Mouse (Mus musculus) left cerebral cortex, adult 18-20 months (tissue): ENCODE measurements around the gene Axl. TPM values are rescaled to one million over a fixed set of nuclear protein-coding genes. Genes with fewer than 3 reads are reported as not detected.
A peak's percentile ranks its signal among the peaks of the same experiment; 100 is the strongest.

Experiments
- DNase-seq, 2 experiments: peaks; one replicate each; pipeline ENCODE4 v3.0.0; 2021 to 2022; ENCODE audit warnings: low spot score in 2 of 2, mixed read lengths in 1 of 2
- microRNA-seq, 2 experiments: library from miRNA; unstranded; fragments of <30 nt; microRNA quantifications; one replicate each; pipeline ENCODE4 v1.2.0; 2021
- total RNA-seq, 2 experiments: library from RNA; stranded (reverse); gene quantifications; 2 replicates each; pipeline ENCODE4 v1.2.3; 2021

Axl gene
- total RNA-seq, 2 experiments from 2014 or later = 34.6 to 34.8 TPM

DNA sequence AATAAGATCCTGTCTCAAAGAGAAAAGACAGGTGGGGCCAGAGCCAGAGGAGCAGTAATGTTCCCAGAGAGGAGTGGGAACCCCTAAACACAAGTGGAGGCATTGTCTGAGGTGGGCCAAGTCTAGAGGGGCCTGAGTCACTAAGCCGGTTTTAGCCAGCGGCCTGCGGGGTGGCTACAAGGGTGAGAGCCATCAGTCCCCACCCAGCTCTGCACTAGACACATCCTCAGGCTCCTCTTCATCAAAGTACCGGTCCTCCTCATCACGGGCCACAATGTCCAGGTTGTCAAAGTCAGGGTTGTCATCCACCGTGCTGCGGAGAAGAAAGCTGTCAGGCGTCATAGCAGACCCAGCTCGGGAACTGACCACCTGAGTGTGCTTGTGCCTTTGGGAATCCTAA, 75.7 kb downstream of the Axl start:
- no peak for DNase-seq

DNA sequence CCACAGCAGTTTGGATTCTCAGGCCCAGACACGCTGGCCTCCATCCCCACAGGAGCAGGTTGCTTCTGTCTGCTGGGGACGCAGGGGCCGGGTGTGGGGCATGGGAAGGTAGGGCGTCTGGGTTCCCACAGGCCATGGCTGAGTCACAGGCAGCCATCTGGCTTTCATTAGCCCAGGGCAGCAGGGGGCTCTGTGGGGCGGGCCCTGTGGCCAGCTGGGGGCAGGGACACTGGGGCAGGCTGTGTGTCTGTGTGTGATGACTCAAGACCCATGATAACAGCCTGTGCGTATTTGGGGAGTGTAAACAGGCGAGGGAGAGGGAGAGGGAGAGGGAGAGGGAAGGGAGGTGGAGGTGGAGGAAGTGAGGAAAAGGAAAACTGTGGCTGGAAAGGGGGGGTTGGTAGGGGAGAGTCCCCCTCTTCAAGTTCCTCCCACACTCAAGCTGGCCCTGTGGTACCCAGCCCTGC, 76.7 kb downstream of the Axl start:
- DNase-seq = peak; percentile 58 to 64

DNA sequence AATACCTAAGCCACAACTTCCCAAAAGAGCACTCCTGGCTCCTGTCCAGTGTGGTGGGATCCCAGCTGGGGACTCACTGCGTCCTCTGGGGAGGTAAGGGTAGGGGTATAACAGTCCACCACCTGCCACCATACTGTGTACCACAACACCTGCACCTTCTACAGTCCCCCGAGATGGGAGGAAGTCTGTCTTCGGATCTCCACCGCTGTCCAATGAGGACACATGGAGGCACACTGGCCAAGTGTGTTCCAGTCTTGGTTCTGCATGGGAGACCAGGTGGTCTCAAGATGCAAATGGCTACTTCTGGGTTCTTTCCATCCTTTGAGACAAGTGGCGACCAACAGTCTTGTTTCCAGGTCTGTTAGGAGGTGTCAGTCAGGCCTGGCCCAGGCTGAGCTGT, 77.3 kb downstream of the Axl start:
- no peak for DNase-seq

DNA sequence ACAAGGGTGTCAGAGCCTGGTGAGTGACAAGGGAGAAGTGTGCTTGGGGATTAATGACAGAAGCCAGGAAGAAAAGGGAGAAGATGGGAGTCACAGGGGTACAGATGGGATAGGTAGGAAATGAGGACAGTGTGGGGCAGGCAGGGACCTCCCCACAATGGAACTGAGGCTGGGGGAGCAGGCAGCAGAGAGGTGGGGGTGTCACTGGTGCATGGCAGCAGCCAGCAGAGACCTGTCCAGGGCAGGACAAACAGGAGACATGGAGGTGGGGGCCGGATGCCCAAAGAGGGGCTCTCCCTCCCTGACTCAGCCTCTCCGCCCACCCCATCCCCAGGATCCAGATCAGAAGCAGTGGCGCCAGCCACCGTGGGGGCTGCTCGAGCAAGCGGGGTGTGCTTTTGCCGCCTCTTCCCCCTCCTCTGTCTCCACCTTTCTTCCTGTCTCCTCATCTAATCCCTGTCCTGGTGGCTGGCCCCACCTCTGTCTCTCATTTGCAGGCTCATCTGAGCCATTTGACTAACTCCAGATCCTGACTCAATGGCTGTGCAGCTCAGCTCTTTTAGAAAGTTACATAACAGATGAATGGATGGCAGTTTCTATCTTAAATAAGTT, 77.9 kb downstream of the Axl start:
- DNase-seq = peak; percentile 54 to 72

DNA sequence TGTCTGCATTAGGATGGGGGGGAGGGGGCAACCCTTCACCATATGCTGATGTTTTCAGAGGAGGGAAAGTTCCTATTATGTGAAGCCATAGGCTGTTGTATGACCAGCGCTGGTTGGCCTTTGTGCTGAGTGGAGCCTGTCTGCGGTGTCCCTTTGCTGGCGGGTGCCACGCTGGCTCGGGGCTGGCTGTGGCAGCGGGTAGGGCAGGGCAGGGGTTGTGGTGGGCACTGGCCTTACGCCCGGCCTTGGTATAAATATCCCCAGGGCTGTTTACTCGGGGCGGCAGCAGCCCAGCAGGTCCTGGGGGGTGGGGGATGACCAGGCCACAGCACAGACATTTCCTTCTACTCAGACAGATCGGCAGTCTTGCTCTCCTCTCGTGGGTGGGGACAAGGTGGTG, 78.5 kb downstream of the Axl start:
- DNase-seq = no peak

DNA sequence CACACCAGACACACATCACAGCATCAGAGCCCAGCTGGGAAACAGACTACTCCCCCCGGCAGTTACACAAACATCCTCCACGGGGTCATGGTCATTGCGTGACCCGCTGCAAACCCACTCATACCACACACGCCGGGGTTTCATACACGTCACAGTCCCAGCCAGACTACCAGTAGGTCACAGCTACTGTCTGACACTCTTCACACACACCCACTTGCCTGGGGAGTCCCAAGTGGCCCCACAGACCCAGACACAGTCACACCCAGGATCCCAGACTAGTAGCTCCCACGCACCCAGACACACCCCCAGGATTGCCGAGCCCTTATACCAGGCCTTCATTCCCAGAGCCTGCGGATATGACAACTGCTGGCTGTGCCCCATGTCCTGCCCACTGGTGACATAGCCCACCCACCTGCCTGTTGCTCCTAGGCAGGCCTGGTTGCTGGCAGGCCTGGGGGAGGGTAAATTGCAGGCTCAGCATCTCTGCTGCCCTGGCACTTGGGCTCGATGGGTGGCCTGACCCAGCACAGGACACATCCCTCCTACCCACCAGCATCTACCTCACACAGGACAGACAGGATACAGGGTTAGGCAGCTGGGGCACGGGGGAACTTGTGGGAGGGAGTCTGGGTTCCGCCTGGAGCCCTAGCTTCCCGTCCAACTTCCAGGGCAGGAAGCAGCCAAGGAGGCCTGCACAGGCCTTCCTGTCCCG, 80.8 kb downstream of the Axl start:
- DNase-seq = no peak

Small RNAs within 50 kb of the gene (microRNA-seq; reads per million reads assigned to microRNA genes)
- 0 reads per million in 2 experiments for gene Gm24865

Other genes with a start within 250 kb of the Axl start
- under 1 TPM; 0.33 to 0.37 TPM for gene Ceacam2, start 248.8 kb downstream of the Axl start, total RNA-seq
- not detected for gene Erich4, start 172.8 kb downstream of the Axl start, total RNA-seq
- gene Dmac2, start 169.3 kb downstream of the Axl start, total RNA-seq = 10 to 100 TPM; 49.6 to 52.2 TPM
- gene B3gnt8, start 162.1 kb downstream of the Axl start, total RNA-seq = 1 to 10 TPM in 1 of 2 experiments, under 1 TPM in 1; 0.86 to 1.0 TPM
- 10 to 100 TPM; 35.7 to 40.7 TPM for gene Bckdha, start 129.7 kb downstream of the Axl start, total RNA-seq
- gene Exosc5, start 129.5 kb downstream of the Axl start, total RNA-seq = 10 to 100 TPM; 23.5 to 24.4 TPM
- gene Tmem91, start 113.5 kb downstream of the Axl start, total RNA-seq = 10 to 100 TPM; 23.6 to 26.5 TPM
- 10 to 100 TPM; 22.9 to 24.3 TPM for gene B9d2, start 107.9 kb downstream of the Axl start, total RNA-seq
- 1 to 10 TPM; 7.9 to 9.2 TPM for gene Tgfb1, start 101.7 kb downstream of the Axl start, total RNA-seq
- gene Ccdc97, start 69.6 kb downstream of the Axl start, total RNA-seq = 10 to 100 TPM; 59.8 to 61.4 TPM
- gene Hnrnpul1, start 33.9 kb downstream of the Axl start, total RNA-seq = 100 to 1,000 TPM in 1 of 2 experiments, 10 to 100 TPM in 1; 99.0 to 102 TPM
- 1 to 10 TPM; 3.8 TPM for gene Cyp2s1, start 28.2 kb upstream of the Axl start, total RNA-seq
- under 1 TPM in 1 of 2 experiments, not detected in 1; 0.67 TPM for gene Cyp2b10, start 108.9 kb upstream of the Axl start, total RNA-seq